Mouse (Mus musculus) forebrain, embryonic 10.5 days (tissue): ENCODE measurements around the gene Asb10. TPM values are rescaled to one million over a fixed set of nuclear protein-coding genes. Genes with fewer than 3 reads are reported as not detected.
A peak's percentile ranks its signal among the peaks of the same experiment; 100 is the strongest.

Source experiments
- DNase-seq: peaks from one replicate; pipeline ENCODE4 v3.0.0-alpha.2; 2017; ENCODE audit warnings: low spot score; ENCODE audit errors: extremely low spot score
- H3K27ac ChIP-seq: fragments of 300-500 bp; sonication (generic); 2 replicates; pipeline ENCODE4 v1.5.1; 2016; ENCODE audit warnings: mild to moderate bottlenecking
- H3K27me3 ChIP-seq: fragments of 300-500 bp; sonication (generic); 2 replicates; pipeline ENCODE4 v1.6.1; 2016; ENCODE audit warnings: mild to moderate bottlenecking; ENCODE audit not compliant: poor library complexity, severe bottlenecking
- H3K36me3 ChIP-seq: fragments of 300-500 bp; sonication (generic); replicated peaks from 2 replicates; pipeline ENCODE4 v1.6.1; 2016; ENCODE audit warnings: mild to moderate bottlenecking, moderate library complexity
- H3K4me1 ChIP-seq: fragments of 300-500 bp; sonication (generic); 2 replicates; pipeline ENCODE4 v1.6.1; 2016
- H3K4me3 ChIP-seq: fragments of 300-500 bp; sonication (generic); 2 replicates; pipeline ENCODE4 v1.5.1; 2016; ENCODE audit warnings: mild to moderate bottlenecking, moderate library complexity
- H3K9me3 ChIP-seq: fragments of 300-500 bp; sonication (generic); 2 replicates; pipeline ENCODE4 v1.6.1; 2016; ENCODE audit warnings: mild to moderate bottlenecking, moderate library complexity
- WGBS: fragments of 180-500 bp; shearing (Covaris S2); methylation state at CpG from one replicate; pipeline ENCODE4 v1.1.7; 2016; 5-methylcytosine and 5-hydroxymethylcytosine counted together
- polyA plus RNA-seq: library from polyadenylated mRNA; unstranded; fragments of >200 nt; fragmentation: Nextera tagmentation; extraction: Ambion mirVana; gene quantifications from 2 replicates; pipeline ENCODE4 v1.2.1, GENCODE M21; 2016

Asb10 gene
- polyA plus RNA-seq, 1 experiment from 2014 or later = 0.15 TPM

DNA sequence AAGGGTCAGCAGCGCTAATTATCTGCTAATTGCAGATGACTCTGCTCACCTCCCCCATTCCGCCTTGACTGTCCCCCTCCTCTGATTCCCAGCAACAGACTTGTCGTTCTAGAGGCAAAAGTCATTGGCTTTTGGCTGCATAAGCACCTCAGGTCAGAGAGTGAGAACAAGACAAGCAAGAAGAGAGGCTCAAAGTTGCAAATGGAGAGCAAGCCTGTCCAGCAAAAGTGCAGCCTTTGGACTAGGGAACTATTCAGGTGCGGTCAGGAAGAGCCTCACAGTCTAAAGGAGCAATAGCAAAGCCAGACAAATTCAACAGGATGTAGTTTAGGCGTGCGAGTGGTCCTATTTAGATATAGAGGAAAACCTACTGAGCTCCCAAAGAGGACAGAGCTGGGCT is 13.0 kb downstream of the Asb10 start:
- DNase-seq = no peak
- H3K36me3 ChIP-seq = no peaks in the 10 kb centered on the region
- H3K4me1 ChIP-seq = peaks cover 60% of the 10 kb centered on the region
- H3K4me3 ChIP-seq = no peak overlapping the region; the same call in 1 of the 2 replicates
- 13% methylated on average over 6 of the region's 6 CpGs for WGBS
- H3K27ac ChIP-seq = no peak overlapping the region
- H3K27me3 ChIP-seq = peaks cover 100% of the 10 kb centered on the region
- no peaks in the 10 kb centered on the region for H3K9me3 ChIP-seq

DNA sequence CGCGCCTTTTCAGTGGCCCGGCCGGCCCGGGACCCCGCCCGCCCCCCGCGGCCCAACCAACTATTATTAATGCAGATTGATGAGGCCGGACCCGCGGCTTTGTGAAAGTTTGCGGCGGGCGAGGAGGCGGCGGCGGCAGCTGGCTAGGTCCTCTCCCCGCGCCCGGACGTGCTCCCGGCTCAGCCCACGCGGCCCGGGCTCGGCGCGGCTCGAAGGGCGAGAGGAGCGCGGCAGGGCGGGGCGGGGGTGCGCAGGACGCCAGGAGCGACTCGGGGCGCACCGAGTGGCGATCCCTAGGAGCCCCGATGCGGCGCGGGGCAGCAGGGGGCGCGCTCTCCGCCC is 13.9 kb downstream of the Asb10 start, which contains the start of gene Gbx1:
TSS of gene Gbx1 (minus strand) at position 314 of the 342 bp plus-strand sequence.
- peak within 1 kb of the TSS; percentile 74 for H3K27ac ChIP-seq
- DNase-seq = peak; percentile 34
- no peaks in the 10 kb centered on the region for H3K9me3 ChIP-seq
- peaks cover 100% of the 10 kb centered on the region for H3K27me3 ChIP-seq
- H3K4me3 ChIP-seq = peak within 1 kb of the TSS; percentile 56
- peaks cover 60% of the 10 kb centered on the region for H3K4me1 ChIP-seq
- under 1% methylated on average over 49 of the region's 49 CpGs for WGBS
- no peaks in the 10 kb centered on the region for H3K36me3 ChIP-seq

- H3K4me1 ChIP-seq = peaks cover 60% of the 10 kb centered on the region
- peak overlapping the region; percentile 56 for H3K4me3 ChIP-seq
- peaks cover 100% of the 10 kb centered on the region for H3K27me3 ChIP-seq
- H3K9me3 ChIP-seq = no peaks in the 10 kb centered on the region
- peak overlapping the region; percentile 74 for H3K27ac ChIP-seq
- under 1% methylated on average over 91 of the region's 109 CpGs for WGBS
- no peak for DNase-seq
- H3K36me3 ChIP-seq = no peaks in the 10 kb centered on the region
Observed at GRCm38 (mm10) chr5:24526190-24526888, 14.4 kb downstream of the Asb10 start.

- H3K9me3 ChIP-seq = no peaks in the 10 kb centered on the region
- WGBS = 2% methylated on average over 34 of the region's 34 CpGs
- H3K36me3 ChIP-seq = no peaks in the 10 kb centered on the region
- H3K27ac ChIP-seq = peak overlapping the region; percentile 74; the same call in 1 of the 2 replicates
- peaks cover 99% of the 10 kb centered on the region for H3K27me3 ChIP-seq
- peak overlapping the region; percentile 56 for H3K4me3 ChIP-seq
- peaks cover 60% of the 10 kb centered on the region for H3K4me1 ChIP-seq
- DNase-seq = peak; percentile 37
Observed at GRCm38 (mm10) chr5:24525360-24526189, 15.2 kb downstream of the Asb10 start.

- peaks cover 50% of the 10 kb centered on the region for H3K4me1 ChIP-seq
- peaks cover 97% of the 10 kb centered on the region for H3K27me3 ChIP-seq
- no peak overlapping the region for H3K4me3 ChIP-seq
- H3K27ac ChIP-seq = no peak overlapping the region
- WGBS = 11% methylated on average over 4 of the region's 4 CpGs
- H3K36me3 ChIP-seq = no peaks in the 10 kb centered on the region
- DNase-seq = no peak
- H3K9me3 ChIP-seq = no peaks in the 10 kb centered on the region
Observed at GRCm38 (mm10) chr5:24524522-24524921, 16.3 kb downstream of the Asb10 start.

- H3K27me3 ChIP-seq = peaks cover 94% of the 10 kb centered on the region
- H3K4me3 ChIP-seq = no peak overlapping the region
- peaks cover 45% of the 10 kb centered on the region for H3K4me1 ChIP-seq
- 39% methylated on average over 8 of the region's 8 CpGs for WGBS
- no peak for DNase-seq
- H3K36me3 ChIP-seq = no peaks in the 10 kb centered on the region
- no peaks in the 10 kb centered on the region for H3K9me3 ChIP-seq
- no peak overlapping the region for H3K27ac ChIP-seq
Observed at GRCm38 (mm10) chr5:24523806-24524205, 17.0 kb downstream of the Asb10 start.

GRCm38 (mm10) chr5:24521366-24521765 is 19.4 kb downstream of the Asb10 start:
- 66% methylated on average over 8 of the region's 8 CpGs for WGBS
- Histone ChIP-seq H3K9me3 (no peaks in the 10 kb centered on the region), H3K27ac (no peak overlapping the region), H3K4me3 (no peak overlapping the region), H3K36me3 (no peaks in the 10 kb centered on the region), H3K4me1 (peaks cover 33% of the 10 kb centered on the region), H3K27me3 (peaks cover 78% of the 10 kb centered on the region)
- DNase-seq = no peak

DNA sequence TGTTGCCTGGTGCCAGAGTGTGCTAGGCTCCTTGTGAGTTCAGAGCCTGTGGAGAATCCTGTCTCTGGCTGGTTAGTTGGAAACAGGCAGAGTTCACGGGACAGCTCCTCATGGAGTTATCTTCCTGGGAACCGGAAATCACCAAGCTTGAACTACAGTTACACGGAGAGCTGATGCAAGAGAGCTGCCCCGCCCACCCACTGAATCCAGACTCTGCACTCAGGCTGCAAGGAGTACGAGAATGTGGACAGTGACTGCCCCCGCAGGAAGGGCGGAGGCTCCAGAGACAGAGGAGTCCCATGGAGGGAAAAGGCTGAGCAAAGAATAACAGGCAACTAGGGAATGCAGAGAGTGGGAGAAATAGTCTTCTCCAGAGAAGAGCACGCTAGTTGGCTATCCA is 28.5 kb downstream of the Asb10 start:
- 62% methylated on average over 8 of the region's 8 CpGs for WGBS
- no peak overlapping the region for H3K4me3 ChIP-seq

GRCm38 (mm10) chr5:24510635-24511034 is 30.1 kb downstream of the Asb10 start:
- Histone ChIP-seq H3K36me3 (no peaks in the 10 kb centered on the region), H3K9me3 (peaks cover 3% of the 10 kb centered on the region; the same call in 1 of the 2 replicates), H3K27me3 (peaks cover 33% of the 10 kb centered on the region), H3K4me3 (no peak overlapping the region), H3K4me1 (peaks cover 10% of the 10 kb centered on the region), H3K27ac (no peak overlapping the region)
- no peak for DNase-seq
- WGBS = 53% methylated on average over 11 of the region's 11 CpGs

More for the DNA sequence above, 28.5 kb downstream of the Asb10 start:
- Histone ChIP-seq H3K27ac (no peak overlapping the region), H3K9me3 (peaks cover 3% of the 10 kb centered on the region; the same call in 1 of the 2 replicates), H3K4me1 (peaks cover 11% of the 10 kb centered on the region), H3K27me3 (peaks cover 31% of the 10 kb centered on the region), H3K36me3 (no peaks in the 10 kb centered on the region)
- DNase-seq = no peak

DNA sequence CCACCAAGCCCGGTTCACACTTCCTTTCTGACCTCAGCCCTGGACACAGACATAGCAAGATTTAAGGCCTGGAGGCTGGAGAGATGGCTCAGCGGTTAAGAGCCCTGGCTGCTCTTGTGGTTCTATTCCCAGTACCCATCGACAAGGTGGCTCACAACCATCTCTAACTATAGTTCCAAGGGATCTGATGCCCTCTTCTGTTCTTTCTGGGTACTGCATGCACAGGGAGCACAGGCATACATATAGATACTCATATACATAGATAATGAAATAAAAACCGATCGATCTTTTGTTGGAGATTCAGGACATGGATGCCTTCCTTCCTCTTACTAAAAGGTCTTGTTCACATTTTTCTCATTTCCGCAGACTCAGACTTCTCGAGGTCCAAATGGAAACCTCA is 32.4 kb downstream of the Asb10 start:
- WGBS = 89% methylated on average over 7 of the region's 7 CpGs
- Histone ChIP-seq H3K36me3 (no peaks in the 10 kb centered on the region), H3K9me3 (peaks cover 3% of the 10 kb centered on the region; the same call in 1 of the 2 replicates), H3K4me1 (peaks cover 21% of the 10 kb centered on the region), H3K4me3 (no peak overlapping the region), H3K27me3 (peaks cover 47% of the 10 kb centered on the region), H3K27ac (no peak overlapping the region)
- DNase-seq = no peak

- peaks cover 19% of the 10 kb centered on the region for H3K4me1 ChIP-seq
- no peak overlapping the region for H3K4me3 ChIP-seq
- no peak for DNase-seq
- H3K9me3 ChIP-seq = peaks cover 3% of the 10 kb centered on the region; the same call in 1 of the 2 replicates
- H3K27ac ChIP-seq = no peak overlapping the region
- H3K36me3 ChIP-seq = peaks cover 26% of the 10 kb centered on the region
- H3K27me3 ChIP-seq = peaks cover 45% of the 10 kb centered on the region
- WGBS = 56% methylated on average over 2 of the region's 2 CpGs
Observed at GRCm38 (mm10) chr5:24505513-24505912, 35.3 kb downstream of the Asb10 start.

DNA sequence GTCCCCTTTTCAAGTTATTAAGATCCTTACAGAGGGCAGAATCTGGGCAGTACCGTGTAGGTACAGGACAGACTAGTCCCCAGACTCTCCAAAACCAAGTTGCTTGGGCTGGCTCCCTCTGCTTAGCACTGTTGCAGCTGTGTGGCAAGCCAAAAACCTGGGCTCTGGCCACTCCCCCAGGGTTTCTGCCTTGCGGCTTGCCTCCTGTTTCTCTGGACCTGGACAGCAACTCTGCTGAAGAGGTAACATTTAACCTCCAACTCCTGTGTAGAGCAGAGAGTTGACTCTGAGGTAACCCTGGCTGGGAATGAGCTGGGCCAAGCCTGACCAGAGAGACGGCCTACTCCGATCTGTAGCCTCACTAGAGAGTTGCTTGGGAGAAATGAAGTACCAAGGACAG is 38.0 kb downstream of the Asb10 start:
- WGBS = 74% methylated on average over 4 of the region's 4 CpGs
- Histone ChIP-seq H3K36me3 (peaks cover 53% of the 10 kb centered on the region), H3K27ac (no peak overlapping the region), H3K4me3 (no peak overlapping the region), H3K9me3 (no peaks in the 10 kb centered on the region), H3K4me1 (peaks cover 43% of the 10 kb centered on the region), H3K27me3 (peaks cover 38% of the 10 kb centered on the region)
- DNase-seq = no peak

- DNase-seq = no peak
- H3K9me3 ChIP-seq = no peaks in the 10 kb centered on the region
- no peak overlapping the region for H3K27ac ChIP-seq
- 93% methylated on average over 11 of the region's 11 CpGs for WGBS
- H3K4me3 ChIP-seq = no peak overlapping the region
- H3K36me3 ChIP-seq = peaks cover 73% of the 10 kb centered on the region
- peaks cover 31% of the 10 kb centered on the region for H3K27me3 ChIP-seq
- peaks cover 57% of the 10 kb centered on the region for H3K4me1 ChIP-seq
Observed at GRCm38 (mm10) chr5:24500851-24501250, 39.9 kb downstream of the Asb10 start.
